Mouse (Mus musculus): ENCODE data around the gene Gm4763. TPM values are rescaled to one million over a fixed set of nuclear protein-coding genes. Genes with fewer than 3 reads are reported as not detected.
"Not testable (repeated sequence)": the region's sequence is repeated elsewhere in the genome, so short reads cannot be mapped to it uniquely, and the experiment has no call there.

Gene Gm4763
- polyA plus RNA-seq (2012; ENCODE audit: insufficient read depth, insufficient read length, missing spikeins) = not detected in 2 replicates

- not testable (repeated sequence) for H3K4me3 ChIP-seq (ENCODE audit: insufficient read depth, low read length); H3K4me1 ChIP-seq (ENCODE audit: control insufficient read depth, insufficient read depth, low read length); H3K27ac ChIP-seq (ENCODE audit: insufficient read depth, low read depth, low read length)
Observed at GRCm38 (mm10) chr7:24726808-24727207, at the start of gene Gm4763. TSS of gene Gm4763 (minus strand) at chr7:24726908.

GRCm38 (mm10) chr7:24776145-24776544, 49.4 kb upstream of the Gm4763 start:
- H3K4me3 ChIP-seq (ENCODE audit: insufficient read depth, low read length) = no peak overlapping the region
- H3K4me1 ChIP-seq (ENCODE audit: control insufficient read depth, insufficient read depth, low read length) = no peaks in the 10 kb centered on the region
- TF ChIP-seq CTCF (IDR thresholded peaks at IDR 0.05; ENCODE audit: low read depth, low read length) (no peak), POLR2A (IDR thresholded peaks at IDR 0.05; ENCODE audit: borderline replicate concordance, low read depth, low read length) (no peak)
- no peak overlapping the region for H3K27ac ChIP-seq (ENCODE audit: insufficient read depth, low read depth, low read length)

GRCm38 (mm10) chr7:24773942-24774535, 47.3 kb upstream of the Gm4763 start:
- no peaks in the 10 kb centered on the region for H3K4me1 ChIP-seq (ENCODE audit: control insufficient read depth, insufficient read depth, low read length)
- no peak for TF ChIP-seq POLR2A (IDR thresholded peaks at IDR 0.05; ENCODE audit: borderline replicate concordance, low read depth, low read length)
- no peak for TF ChIP-seq CTCF (IDR thresholded peaks at IDR 0.05; ENCODE audit: low read depth, low read length)
- H3K27ac ChIP-seq (ENCODE audit: insufficient read depth, low read depth, low read length) = no peak overlapping the region
- no peak overlapping the region for H3K4me3 ChIP-seq (ENCODE audit: insufficient read depth, low read length)

GRCm38 (mm10) chr7:24771361-24771760, 44.7 kb upstream of the Gm4763 start:
- Histone ChIP-seq H3K27ac (ENCODE audit: insufficient read depth, low read depth, low read length) (no peak overlapping the region), H3K4me3 (ENCODE audit: insufficient read depth, low read length) (no peak overlapping the region), H3K4me1 (ENCODE audit: control insufficient read depth, insufficient read depth, low read length) (no peaks in the 10 kb centered on the region)
- TF ChIP-seq POLR2A (IDR thresholded peaks at IDR 0.05; ENCODE audit: borderline replicate concordance, low read depth, low read length) = no peak
- no peak for TF ChIP-seq CTCF (IDR thresholded peaks at IDR 0.05; ENCODE audit: low read depth, low read length)

GRCm38 (mm10) chr7:24762574-24762973, 35.9 kb upstream of the Gm4763 start:
- H3K4me1 ChIP-seq (ENCODE audit: control insufficient read depth, insufficient read depth, low read length) = peaks cover 11% of the 10 kb centered on the region; the same call in 1 of the 2 replicates
- TF ChIP-seq POLR2A (IDR thresholded peaks at IDR 0.05; ENCODE audit: borderline replicate concordance, low read depth, low read length) (no peak), CTCF (IDR thresholded peaks at IDR 0.05; ENCODE audit: low read depth, low read length) (no peak)
- H3K27ac ChIP-seq (ENCODE audit: insufficient read depth, low read depth, low read length) = no peak overlapping the region
- no peak overlapping the region for H3K4me3 ChIP-seq (ENCODE audit: insufficient read depth, low read length)

- Histone ChIP-seq H3K27ac (ENCODE audit: insufficient read depth, low read depth, low read length) (no peak overlapping the region), H3K4me1 (ENCODE audit: control insufficient read depth, insufficient read depth, low read length) (peaks cover 11% of the 10 kb centered on the region; the same call in 1 of the 2 replicates), H3K4me3 (ENCODE audit: insufficient read depth, low read length) (no peak overlapping the region)
- TF ChIP-seq CTCF (IDR thresholded peaks at IDR 0.05; ENCODE audit: low read depth, low read length) = no peak
- TF ChIP-seq POLR2A (IDR thresholded peaks at IDR 0.05; ENCODE audit: borderline replicate concordance, low read depth, low read length) = no peak
Observed at GRCm38 (mm10) chr7:24761161-24761560, 34.5 kb upstream of the Gm4763 start.

- Histone ChIP-seq H3K27ac (ENCODE audit: insufficient read depth, low read depth, low read length) (no peak within 1 kb of the TSS), H3K4me1 (ENCODE audit: control insufficient read depth, insufficient read depth, low read length) (peaks cover 11% of the 10 kb centered on the region; the same call in 1 of the 2 replicates), H3K4me3 (ENCODE audit: insufficient read depth, low read length) (no peak within 1 kb of the TSS)
- TF ChIP-seq POLR2A (IDR thresholded peaks at IDR 0.05; ENCODE audit: borderline replicate concordance, low read depth, low read length) (no peak), CTCF (IDR thresholded peaks at IDR 0.05; ENCODE audit: low read depth, low read length) (no peak)
Observed at GRCm38 (mm10) chr7:24760211-24760610, 33.5 kb upstream of the Gm4763 start, which contains the start of gene Cd177. TSS of gene Cd177 (minus strand) at chr7:24760311.

GRCm38 (mm10) chr7:24758520-24758919, 31.8 kb upstream of the Gm4763 start:
- Histone ChIP-seq H3K4me3 (ENCODE audit: insufficient read depth, low read length) (no peak overlapping the region), H3K27ac (ENCODE audit: insufficient read depth, low read depth, low read length) (no peak overlapping the region), H3K4me1 (ENCODE audit: control insufficient read depth, insufficient read depth, low read length) (peaks cover 16% of the 10 kb centered on the region)
- no peak for TF ChIP-seq POLR2A (IDR thresholded peaks at IDR 0.05; ENCODE audit: borderline replicate concordance, low read depth, low read length)

GRCm38 (mm10) chr7:24753476-24753875, 26.8 kb upstream of the Gm4763 start:
- Histone ChIP-seq H3K4me1 (ENCODE audit: control insufficient read depth, insufficient read depth, low read length) (peaks cover 11% of the 10 kb centered on the region), H3K4me3 (ENCODE audit: insufficient read depth, low read length) (no peak overlapping the region), H3K27ac (ENCODE audit: insufficient read depth, low read depth, low read length) (no peak overlapping the region)
- TF ChIP-seq POLR2A (IDR thresholded peaks at IDR 0.05; ENCODE audit: borderline replicate concordance, low read depth, low read length) = no peak
- TF ChIP-seq CTCF (IDR thresholded peaks at IDR 0.05; ENCODE audit: low read depth, low read length) = no peak

- TF ChIP-seq POLR2A (IDR thresholded peaks at IDR 0.05; ENCODE audit: borderline replicate concordance, low read depth, low read length) (no peak), CTCF (IDR thresholded peaks at IDR 0.05; ENCODE audit: low read depth, low read length) (no peak)
- no peak overlapping the region for H3K27ac ChIP-seq (ENCODE audit: insufficient read depth, low read depth, low read length)
Observed at GRCm38 (mm10) chr7:24751610-24752009, 24.9 kb upstream of the Gm4763 start.

More at GRCm38 (mm10) chr7:24751610-24752009, 24.9 kb upstream of the Gm4763 start:
- Histone ChIP-seq H3K4me1 (ENCODE audit: control insufficient read depth, insufficient read depth, low read length) (peaks cover 8% of the 10 kb centered on the region), H3K4me3 (ENCODE audit: insufficient read depth, low read length) (no peak overlapping the region)
